Mouse (Mus musculus) C2C12 (cell line): Measurements from ENCODE around the gene Pced1b. TPM values are rescaled to one million over a fixed set of nuclear protein-coding genes. Genes with fewer than 3 reads are reported as not detected.

ENCODE experiments used
- H3K27me3 ChIP-seq: one replicate; pipeline ENCODE4 v1.6.1; 2011; ENCODE audit not compliant: control insufficient read depth, insufficient read depth, insufficient read length
- H3K36me3 ChIP-seq: one replicate; pipeline ENCODE4 v1.6.1; 2011; ENCODE audit not compliant: control insufficient read depth, insufficient read depth
- H3K4me3 ChIP-seq: one replicate; pipeline ENCODE4 v1.5.1; 2011; ENCODE audit warnings: mild to moderate bottlenecking, control low read depth; ENCODE audit not compliant: poor library complexity, insufficient read depth, severe bottlenecking
- H3K79me2 ChIP-seq: one replicate; pipeline ENCODE4 v1.6.1; 2011; ENCODE audit not compliant: control insufficient read depth, insufficient read depth
- H3K79me3 ChIP-seq: one replicate; pipeline ENCODE4 v1.6.1; 2011; ENCODE audit warnings: low read depth, control low read depth
- H3ac ChIP-seq: one replicate; pipeline ENCODE3; 2011; ENCODE audit warnings: low read depth; ENCODE audit not compliant: control insufficient read depth, insufficient read length
- CEBPB ChIP-seq: IDR thresholded peaks from one replicate; pipeline ENCODE4 v1.6.1; 2011; ENCODE audit warnings: low read depth, mild to moderate bottlenecking, control low read depth, moderate library complexity
- CTCF ChIP-seq: IDR thresholded peaks from one replicate; pipeline ENCODE4 v1.5.1; 2011; ENCODE audit not compliant: control insufficient read depth, insufficient read depth, insufficient read length
- FOSL1 ChIP-seq: IDR thresholded peaks from one replicate; pipeline ENCODE4 v1.8.0; 2011; ENCODE audit warnings: mild to moderate bottlenecking, low read length; ENCODE audit not compliant: poor library complexity, insufficient read depth, severe bottlenecking
- MAX ChIP-seq: IDR thresholded peaks from one replicate; pipeline ENCODE4 v1.6.1; 2011; ENCODE audit warnings: mild to moderate bottlenecking, control low read depth
- MYOD1 ChIP-seq: IDR thresholded peaks from one replicate; pipeline ENCODE4 v1.6.1; 2011; ENCODE audit warnings: low read depth; ENCODE audit not compliant: control insufficient read depth, insufficient read length
- MYOG ChIP-seq: IDR thresholded peaks from one replicate; pipeline ENCODE4 v1.6.1; 2011; ENCODE audit not compliant: control insufficient read depth, insufficient read length; ENCODE audit errors: extremely low read depth
- USF1 ChIP-seq: IDR thresholded peaks from one replicate; pipeline ENCODE4 v1.6.1; 2011; ENCODE audit warnings: low read depth, mild to moderate bottlenecking, control low read depth, moderate library complexity
- polyA plus RNA-seq: library from polyadenylated mRNA; unstranded; fragments of >200 nt; fragmentation: generic; extraction: Trizol; gene quantifications from one replicate; pipeline ENCODE4 v1.2.1, GENCODE M21; 2012; ENCODE audit warnings: missing spikeins

Pced1b gene
- polyA plus RNA-seq, 1 experiment = 0.32 TPM

GRCm38 (mm10) chr15:97235183-97235582 lies 11.7 kb upstream of the Pced1b start:
- Histone ChIP-seq H3K36me3 (no peaks in the 10 kb centered on the region), H3K27me3 (no peaks in the 10 kb centered on the region)
- TF ChIP-seq CTCF = peak; percentile 47
- TF ChIP-seq MYOG = no peak

GRCm38 (mm10) chr15:97236943-97237342 lies 10.0 kb upstream of the Pced1b start:
- Histone ChIP-seq H3K27me3 (no peaks in the 10 kb centered on the region), H3ac (no peak overlapping the region), H3K79me3 (no peaks in the 10 kb centered on the region), H3K79me2 (no peaks in the 10 kb centered on the region), H3K36me3 (no peaks in the 10 kb centered on the region), H3K4me3 (no peak overlapping the region)
- no peak for TF ChIP-seq MYOG
- no peak for TF ChIP-seq CEBPB
- TF ChIP-seq CTCF = peak; percentile 72

More at GRCm38 (mm10) chr15:97235183-97235582, 11.7 kb upstream of the Pced1b start:
- Histone ChIP-seq H3K79me3 (no peaks in the 10 kb centered on the region), H3K4me3 (no peak overlapping the region), H3ac (no peak overlapping the region), H3K79me2 (no peaks in the 10 kb centered on the region)

- no peak overlapping the region for H3K4me3 ChIP-seq
- no peaks in the 10 kb centered on the region for H3K36me3 ChIP-seq
- no peak overlapping the region for H3ac ChIP-seq
- peaks cover 8% of the 10 kb centered on the region for H3K27me3 ChIP-seq
- TF ChIP-seq MAX (no peak), USF1 (no peak), MYOD1 (no peak), MYOG (no peak), CTCF (no peak), CEBPB (no peak), FOSL1 (no peak)
- peaks cover 2% of the 10 kb centered on the region for H3K79me3 ChIP-seq
- H3K79me2 ChIP-seq = no peaks in the 10 kb centered on the region
These were observed 1.5 kb upstream of the Pced1b start for GRCm38 (mm10) chr15:97245392-97245791.

DNA sequence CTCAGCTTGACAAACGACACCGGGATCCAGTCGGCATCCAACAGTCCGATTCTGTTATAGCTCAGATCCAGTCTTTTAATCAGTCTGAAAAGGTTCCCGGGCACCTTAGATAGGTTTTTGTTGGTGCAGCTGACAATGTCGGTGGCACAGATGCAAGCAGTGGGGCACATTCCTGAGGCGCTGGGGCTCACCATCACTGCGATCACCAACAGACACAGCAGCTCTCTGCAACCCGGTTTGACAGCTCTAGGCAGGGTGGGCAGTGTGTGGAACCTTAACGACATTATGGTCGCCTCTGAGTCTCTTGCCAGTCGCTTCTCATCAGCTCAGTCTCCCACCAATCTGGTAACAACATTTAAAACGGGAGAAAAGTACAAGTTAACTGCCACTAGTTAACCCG lies 651 bp upstream of the Pced1b start:
- H3K4me3 ChIP-seq = no peak overlapping the region
- no peaks in the 10 kb centered on the region for H3K36me3 ChIP-seq
- H3K27me3 ChIP-seq = peaks cover 8% of the 10 kb centered on the region
- TF ChIP-seq CEBPB = no peak
- no peak for TF ChIP-seq FOSL1
- TF ChIP-seq CTCF = no peak
- no peak for TF ChIP-seq MYOG
- peaks cover 2% of the 10 kb centered on the region for H3K79me3 ChIP-seq
- no peaks in the 10 kb centered on the region for H3K79me2 ChIP-seq
- H3ac ChIP-seq = no peak overlapping the region

DNA sequence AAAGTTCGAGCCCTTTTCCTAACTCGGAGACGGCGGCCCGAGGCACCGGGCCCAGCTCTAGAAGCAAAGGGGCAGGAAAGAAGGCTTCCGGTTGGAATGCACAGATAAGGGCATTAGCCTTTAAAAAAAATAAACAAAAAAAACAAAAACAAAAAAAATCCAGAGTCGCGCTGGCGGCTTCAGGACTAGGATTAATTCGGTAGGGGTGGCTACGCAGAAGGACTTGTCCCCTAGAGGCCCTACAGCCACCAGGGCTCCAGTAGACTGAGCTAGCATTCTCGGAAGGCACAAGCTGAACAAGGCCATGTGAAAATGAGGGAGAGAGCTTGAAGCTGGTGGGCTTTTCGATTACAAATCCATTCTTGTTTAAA lies 869 bp downstream of the Pced1b start:
- Histone ChIP-seq H3K4me3 (peak overlapping the region; percentile 38), H3K27me3 (peaks cover 8% of the 10 kb centered on the region), H3K36me3 (no peaks in the 10 kb centered on the region), H3ac (peak overlapping the region; percentile 14), H3K79me2 (no peaks in the 10 kb centered on the region), H3K79me3 (peaks cover 2% of the 10 kb centered on the region)
- TF ChIP-seq USF1 (no peak), MYOG (no peak), MYOD1 (no peak), CTCF (no peak), FOSL1 (no peak), CEBPB (no peak), MAX (no peak)

DNA sequence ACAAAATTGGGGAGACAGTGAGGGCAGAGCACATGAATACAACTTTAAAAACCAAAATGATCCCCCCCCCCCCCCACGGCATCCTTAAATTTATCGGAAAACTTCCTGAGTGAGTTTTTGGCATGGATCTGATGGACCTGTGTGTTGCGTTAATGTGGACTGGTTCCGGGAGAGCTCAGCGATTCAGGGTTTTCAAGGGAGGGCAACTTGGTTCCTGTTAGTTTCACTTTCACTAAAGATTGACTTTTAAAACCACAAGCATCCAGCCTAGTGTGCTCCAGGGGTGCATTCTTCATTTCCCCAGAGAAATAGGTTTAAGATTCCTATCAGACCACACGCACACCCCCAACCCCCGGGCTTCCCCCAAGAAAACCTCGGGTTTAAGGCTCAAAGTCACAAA lies 1.4 kb downstream of the Pced1b start:
- peaks cover 8% of the 10 kb centered on the region for H3K27me3 ChIP-seq
- peak overlapping the region; percentile 38 for H3K4me3 ChIP-seq
- no peaks in the 10 kb centered on the region for H3K79me2 ChIP-seq
- H3ac ChIP-seq = no peak overlapping the region
- TF ChIP-seq MYOG (no peak), CEBPB (no peak), FOSL1 (no peak), MAX (no peak), USF1 (no peak), MYOD1 (no peak), CTCF (no peak)
- no peaks in the 10 kb centered on the region for H3K36me3 ChIP-seq
- H3K79me3 ChIP-seq = peaks cover 2% of the 10 kb centered on the region

GRCm38 (mm10) chr15:97249322-97249721 lies 2.4 kb downstream of the Pced1b start:
- Histone ChIP-seq H3K36me3 (no peaks in the 10 kb centered on the region), H3K4me3 (no peak overlapping the region), H3K27me3 (peaks cover 8% of the 10 kb centered on the region), H3ac (no peak overlapping the region), H3K79me3 (peaks cover 2% of the 10 kb centered on the region), H3K79me2 (no peaks in the 10 kb centered on the region)
- no peak for TF ChIP-seq MYOG
